9 mouse cellular contexts compared by ENCODE assay signal in the genomic region with DNA sequence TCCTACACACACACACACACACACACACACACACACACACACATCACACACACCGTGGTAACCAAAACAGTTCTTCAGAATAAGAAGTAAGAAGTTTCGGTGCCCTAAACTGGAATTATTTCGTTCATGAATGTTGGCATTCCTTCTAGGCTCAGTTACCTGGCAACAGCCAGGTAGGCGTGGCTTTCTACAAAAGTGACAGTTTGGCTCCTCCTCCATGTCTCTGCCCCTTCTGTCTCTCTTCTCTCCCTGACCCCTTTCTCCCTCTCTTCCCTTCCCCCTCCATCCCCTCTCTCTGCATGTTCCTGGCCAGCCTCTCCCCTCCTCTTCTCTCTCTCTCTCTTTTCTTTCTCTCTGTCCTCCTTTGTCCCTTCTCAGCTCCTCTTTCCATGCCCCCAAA. TPM values are rescaled to one million over a fixed set of nuclear protein-coding genes. Genes with fewer than 3 reads are reported as not detected.
A peak's percentile ranks its signal among the peaks of the same experiment; 100 is the strongest.
DNase-seq lines count a peak whose midpoint lies in the region; ATAC-seq lines count a peak whose summit lies in the region.
"Had no signal": no experiment of that assay in that cellular context is flagged by ENCODE, and none has a peak within 500 bp of the region (broad histone marks: within the 10 kb centered on the region; RNA-seq: fewer than 3 reads in every experiment).

No protein-coding gene starts in this region.

- H3K27me3 ChIP-seq in hindbrain, embryonic 12.5 days, result peaks cover 13% of the 10 kb centered on the region
- H3K27me3 ChIP-seq in stomach, embryonic 15.5 days (replicated peaks), result no peaks in the 10 kb centered on the region

- H3K9me3 ChIP-seq in hindbrain, embryonic 12.5 days (replicated peaks), result no peaks in the 10 kb centered on the region
- H3K9me3 ChIP-seq in stomach, embryonic 15.5 days, result no peaks in the 10 kb centered on the region

- H3K4me3 ChIP-seq in hindbrain, embryonic 12.5 days, result no peak overlapping the region
- peak overlapping the region; percentile 48; the same call in 1 of the 2 replicates for H3K4me3 ChIP-seq in stomach, embryonic 15.5 days (replicated peaks)

- H3K4me2 ChIP-seq in hindbrain, embryonic 12.5 days (replicated peaks), result peak overlapping the region; percentile 88
- peak overlapping the region; percentile 98 for H3K4me2 ChIP-seq in stomach, embryonic 15.5 days

- no peak overlapping the region for H3K27ac ChIP-seq in hindbrain, embryonic 12.5 days
- H3K27ac ChIP-seq in stomach, embryonic 15.5 days, result peak overlapping the region; percentile 99

- H3K4me1 ChIP-seq in hindbrain, embryonic 12.5 days, result peaks cover 40% of the 10 kb centered on the region
- peaks cover 27% of the 10 kb centered on the region; the same call in 1 of the 2 replicates for H3K4me1 ChIP-seq in stomach, embryonic 15.5 days

- no peak for ATAC-seq in hindbrain, embryonic 12.5 days (ENCODE audit: low FRiP score)
- no peak for ATAC-seq in stomach, embryonic 15.5 days (ENCODE audit: insufficient read depth, low FRiP score, low read depth)

- no peaks in the 10 kb centered on the region for H3K36me3 ChIP-seq in hindbrain, embryonic 12.5 days
- H3K36me3 ChIP-seq in stomach, embryonic 15.5 days, result no peaks in the 10 kb centered on the region

- peak; percentile 39 for DNase-seq in retina, postnatal 1 day
- no peak for DNase-seq in retina, embryonic 14.5 days (ENCODE audit: low spot score)
- peak; percentile 48 for DNase-seq in liver
- no peak for DNase-seq in left cerebral cortex, adult 11 months (ENCODE audit: low spot score)
- DNase-seq in yolk sac, embryonic 10.5 days (ENCODE audit: low spot score), result no peak
- DNase-seq in adrenal gland, adult (ENCODE audit: inconsistent age in 2 of 2, low spot score in 1 of 2), result no peak
- DNase-seq: thymus, postnatal 25 days had no signal

- 28% methylated on average over 4 of the region's 4 CpGs for WGBS in hindbrain, embryonic 12.5 days
- 23% methylated on average over 4 of the region's 4 CpGs for WGBS in stomach, embryonic 15.5 days

- H3K9ac ChIP-seq in hindbrain, embryonic 12.5 days, result no peak overlapping the region
- no peak overlapping the region for H3K9ac ChIP-seq in stomach, embryonic 15.5 days

RNA-seq across cellular contexts. Expression of a gene that starts 11.9 kb away (rescaled TPM):
- 873 and 904 TPM in 2 replicates for polyA plus RNA-seq in hindbrain, embryonic 12.5 days (2016; fragmentation: Nextera tagmentation; extraction: Ambion mirVana)
- polyA plus RNA-seq in stomach, embryonic 15.5 days (2015; fragmentation: Nextera tagmentation; extraction: Ambion mirVana), result 999 and 1,085 TPM in 2 replicates

RNA-seq across cellular contexts. Expression of a gene that starts 46.1 kb away (rescaled TPM):
- polyA plus RNA-seq in hindbrain, embryonic 12.5 days (2016; fragmentation: Nextera tagmentation; extraction: Ambion mirVana), result 7.8 and 9.3 TPM in 2 replicates
- 3.2 and 3.3 TPM in 2 replicates for polyA plus RNA-seq in stomach, embryonic 15.5 days (2015; fragmentation: Nextera tagmentation; extraction: Ambion mirVana)

Comparison
In these comparisons a context has a peak if more than half of its experiments do, and no peak if none do; other contexts are left out.
1. DNase-seq: peak in retina, postnatal 1 day (single experiment) and liver (single experiment); none in retina, embryonic 14.5 days (single experiment), left cerebral cortex, adult 11 months (single experiment), yolk sac, embryonic 10.5 days (single experiment) and adrenal gland, adult (0 of 2).